Mouse (Mus musculus): Measurements from ENCODE around the gene Cacng2.

GRCm38 (mm10) chr15:78134606-78135005, 14.8 kb upstream of the Cacng2 start:
- TF ChIP-seq CTCF (IDR thresholded peaks at IDR 0.05) (no peak), EP300 (IDR thresholded peaks at IDR 0.05) (no peak)
